Mouse (Mus musculus): ENCODE results near the gene Stam2. TPM values are rescaled to one million over a fixed set of nuclear protein-coding genes. Genes with fewer than 3 reads are reported as not detected.
A peak's percentile ranks its signal among the peaks of the same experiment; 100 is the strongest.

Stam2 gene
- polyA plus RNA-seq, 1 experiment from 2014 or later = 37.7 TPM

- Histone ChIP-seq H3K36me3 (no peaks in the 10 kb centered on the region), H3K4me1 (peaks cover 23% of the 10 kb centered on the region), H3K4me3 (peak overlapping the region; percentile 72), H3K27me3 (ENCODE audit: low read depth, poor library complexity, severe bottlenecking) (peaks cover 70% of the 10 kb centered on the region), H3K9me3 (replicated peaks) (no peaks in the 10 kb centered on the region), H3K27ac (replicated peaks) (peak overlapping the region; percentile 86)
- peak; percentile 58 for DNase-seq (ENCODE audit: low spot score)
- under 1% methylated on average over 37 of the region's 42 CpGs for WGBS
Observed at GRCm38 (mm10) chr2:52675278-52675987, 66.6 kb downstream of the Stam2 start.

- WGBS = under 1% methylated on average over 19 of the region's 19 CpGs
- Histone ChIP-seq H3K4me1 (peaks cover 23% of the 10 kb centered on the region), H3K4me3 (peak overlapping the region; percentile 72), H3K27ac (replicated peaks) (no peak overlapping the region), H3K9me3 (replicated peaks) (no peaks in the 10 kb centered on the region), H3K27me3 (ENCODE audit: low read depth, poor library complexity, severe bottlenecking) (peaks cover 70% of the 10 kb centered on the region), H3K36me3 (no peaks in the 10 kb centered on the region)
- peak; percentile 59 for DNase-seq (ENCODE audit: low spot score)
Observed at GRCm38 (mm10) chr2:52674886-52675277, 67.2 kb downstream of the Stam2 start.

DNA sequence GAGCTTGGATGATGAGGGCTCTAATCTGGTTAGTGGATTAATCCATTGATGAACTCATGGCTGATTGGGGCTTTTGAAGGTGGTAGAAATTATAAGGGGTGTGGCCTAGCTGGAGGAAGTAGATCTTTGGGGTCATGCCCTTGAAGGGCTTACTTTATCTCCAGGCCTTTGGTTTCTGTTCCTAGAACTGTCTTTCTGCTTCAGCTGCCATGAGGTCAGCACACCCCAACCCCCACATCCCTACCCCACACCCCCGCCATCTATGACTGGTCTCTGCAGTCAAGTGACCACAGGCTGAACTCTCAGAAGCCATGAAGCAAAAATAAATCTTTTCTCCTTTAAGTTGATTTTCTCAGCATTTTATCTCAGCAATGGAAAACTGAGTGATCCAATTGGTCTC lies 68.9 kb downstream of the Stam2 start:
- 73% methylated on average over 1 of the region's 1 CpGs for WGBS
- H3K27me3 ChIP-seq (ENCODE audit: low read depth, poor library complexity, severe bottlenecking) = peaks cover 62% of the 10 kb centered on the region
- H3K4me3 ChIP-seq = no peak overlapping the region
- H3K9me3 ChIP-seq (replicated peaks) = no peaks in the 10 kb centered on the region
- peaks cover 23% of the 10 kb centered on the region for H3K4me1 ChIP-seq
- no peak overlapping the region for H3K27ac ChIP-seq (replicated peaks)
- DNase-seq (ENCODE audit: low spot score) = no peak
- no peaks in the 10 kb centered on the region for H3K36me3 ChIP-seq

- 86% methylated on average over 5 of the region's 5 CpGs for WGBS
- H3K27me3 ChIP-seq (ENCODE audit: low read depth, poor library complexity, severe bottlenecking) = peaks cover 40% of the 10 kb centered on the region
- peaks cover 12% of the 10 kb centered on the region for H3K4me1 ChIP-seq
- H3K4me3 ChIP-seq = no peak overlapping the region
- H3K27ac ChIP-seq (replicated peaks) = no peak overlapping the region
- H3K9me3 ChIP-seq (replicated peaks) = no peaks in the 10 kb centered on the region
- DNase-seq (ENCODE audit: low spot score) = no peak
- no peaks in the 10 kb centered on the region for H3K36me3 ChIP-seq
Observed at GRCm38 (mm10) chr2:52670733-52671132, 71.3 kb downstream of the Stam2 start.

DNA sequence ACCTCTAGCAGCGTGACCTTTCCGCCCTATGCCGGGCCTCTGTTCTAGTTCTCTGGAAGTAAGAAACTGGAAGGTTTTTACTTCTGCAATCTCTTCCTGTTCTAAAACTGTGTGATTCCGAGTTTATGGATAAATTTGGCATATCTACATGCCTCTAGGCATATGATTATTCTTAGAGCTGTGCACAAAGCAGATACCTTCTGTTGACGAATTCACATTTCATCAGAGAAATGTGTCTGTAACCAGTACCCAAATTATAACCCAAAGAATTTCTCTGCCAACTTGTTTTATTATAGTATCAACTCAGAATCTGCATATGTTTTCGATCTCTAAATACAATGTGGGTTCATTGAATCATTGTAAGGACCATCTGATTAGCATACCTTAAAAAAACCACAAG lies 73.6 kb downstream of the Stam2 start:
- Histone ChIP-seq H3K27ac (replicated peaks) (no peak overlapping the region), H3K9me3 (replicated peaks) (no peaks in the 10 kb centered on the region), H3K4me3 (no peak overlapping the region), H3K36me3 (no peaks in the 10 kb centered on the region), H3K4me1 (no peaks in the 10 kb centered on the region), H3K27me3 (ENCODE audit: low read depth, poor library complexity, severe bottlenecking) (peaks cover 17% of the 10 kb centered on the region)
- WGBS = 93% methylated on average over 6 of the region's 6 CpGs
- DNase-seq (ENCODE audit: low spot score) = no peak

- no peak overlapping the region for H3K4me3 ChIP-seq
Observed at GRCm38 (mm10) chr2:52656722-52657121, 85.4 kb downstream of the Stam2 start.

GRCm38 (mm10) chr2:52654541-52654940 lies 87.5 kb downstream of the Stam2 start:
- Histone ChIP-seq H3K4me3 (no peak overlapping the region), H3K9me3 (replicated peaks) (no peaks in the 10 kb centered on the region), H3K27me3 (ENCODE audit: low read depth, poor library complexity, severe bottlenecking) (no peaks in the 10 kb centered on the region), H3K4me1 (no peaks in the 10 kb centered on the region), H3K36me3 (no peaks in the 10 kb centered on the region), H3K27ac (replicated peaks) (no peak overlapping the region)
- no peak for DNase-seq (ENCODE audit: low spot score)
- WGBS = 87% methylated on average over 4 of the region's 4 CpGs

More at GRCm38 (mm10) chr2:52656722-52657121, 85.4 kb downstream of the Stam2 start:
- Histone ChIP-seq H3K27me3 (ENCODE audit: low read depth, poor library complexity, severe bottlenecking) (no peaks in the 10 kb centered on the region), H3K9me3 (replicated peaks) (no peaks in the 10 kb centered on the region), H3K27ac (replicated peaks) (no peak overlapping the region), H3K4me1 (no peaks in the 10 kb centered on the region), H3K36me3 (no peaks in the 10 kb centered on the region)
- WGBS = 93% methylated on average over 5 of the region's 5 CpGs
- no peak for DNase-seq (ENCODE audit: low spot score)

- H3K4me1 ChIP-seq = 0 out of 2 replicates have a peak, but pooled peaks cover 5% of the 10 kb centered on the region
- H3K4me3 ChIP-seq = no peak overlapping the region
- no peaks in the 10 kb centered on the region for H3K36me3 ChIP-seq
- WGBS = 89% methylated on average over 6 of the region's 6 CpGs
- no peaks in the 10 kb centered on the region for H3K27me3 ChIP-seq (ENCODE audit: low read depth, poor library complexity, severe bottlenecking)
- no peaks in the 10 kb centered on the region for H3K9me3 ChIP-seq (replicated peaks)
- H3K27ac ChIP-seq (replicated peaks) = no peak overlapping the region
- no peak for DNase-seq (ENCODE audit: low spot score)
Observed at GRCm38 (mm10) chr2:52651547-52651946, 90.5 kb downstream of the Stam2 start.

- no peaks in the 10 kb centered on the region for H3K36me3 ChIP-seq
- no peaks in the 10 kb centered on the region for H3K9me3 ChIP-seq (replicated peaks)
- no peak overlapping the region for H3K4me3 ChIP-seq
- no peak for DNase-seq (ENCODE audit: low spot score)
- 84% methylated on average over 8 of the region's 8 CpGs for WGBS
- H3K27ac ChIP-seq (replicated peaks) = no peak overlapping the region
- no peaks in the 10 kb centered on the region for H3K27me3 ChIP-seq (ENCODE audit: low read depth, poor library complexity, severe bottlenecking)
- 0 out of 2 replicates have a peak, but pooled peaks cover 5% of the 10 kb centered on the region for H3K4me1 ChIP-seq
Observed at GRCm38 (mm10) chr2:52647255-52647998, 94.7 kb downstream of the Stam2 start.

- no peak for DNase-seq (ENCODE audit: low spot score)
- Histone ChIP-seq H3K27me3 (ENCODE audit: low read depth, poor library complexity, severe bottlenecking) (no peaks in the 10 kb centered on the region), H3K4me1 (0 out of 2 replicates have a peak, but pooled peaks cover 5% of the 10 kb centered on the region), H3K9me3 (replicated peaks) (no peaks in the 10 kb centered on the region), H3K27ac (replicated peaks) (no peak overlapping the region), H3K36me3 (no peaks in the 10 kb centered on the region), H3K4me3 (no peak overlapping the region)
- WGBS = 79% methylated on average over 6 of the region's 6 CpGs
Observed at GRCm38 (mm10) chr2:52643657-52644056, 98.4 kb downstream of the Stam2 start.

Other genes with a start within 250 kb of the Stam2 start
- gene Cacnb4, start 65.5 kb downstream of the Stam2 start, polyA plus RNA-seq (2016; fragmentation: Nextera tagmentation; extraction: Ambion mirVana) = 1.0 and 2.6 TPM in 2 replicates
- gene Fmnl2, start 115.6 kb upstream of the Stam2 start, polyA plus RNA-seq (2016; fragmentation: Nextera tagmentation; extraction: Ambion mirVana) = 6.6 and 6.7 TPM in 2 replicates